Mouse (Mus musculus): ENCODE results near the gene Fam228a. TPM values are rescaled to one million over a fixed set of nuclear protein-coding genes. Genes with fewer than 3 reads are reported as not detected.
"Not testable (repeated sequence)": the region's sequence is repeated elsewhere in the genome, so short reads cannot be mapped to it uniquely, and the experiment has no call there.

Gene Fam228a
- polyA plus RNA-seq (2015; fragmentation: Nextera tagmentation; extraction: Ambion mirVana), result 0.12 and 0.18 TPM in 2 replicates

DNA sequence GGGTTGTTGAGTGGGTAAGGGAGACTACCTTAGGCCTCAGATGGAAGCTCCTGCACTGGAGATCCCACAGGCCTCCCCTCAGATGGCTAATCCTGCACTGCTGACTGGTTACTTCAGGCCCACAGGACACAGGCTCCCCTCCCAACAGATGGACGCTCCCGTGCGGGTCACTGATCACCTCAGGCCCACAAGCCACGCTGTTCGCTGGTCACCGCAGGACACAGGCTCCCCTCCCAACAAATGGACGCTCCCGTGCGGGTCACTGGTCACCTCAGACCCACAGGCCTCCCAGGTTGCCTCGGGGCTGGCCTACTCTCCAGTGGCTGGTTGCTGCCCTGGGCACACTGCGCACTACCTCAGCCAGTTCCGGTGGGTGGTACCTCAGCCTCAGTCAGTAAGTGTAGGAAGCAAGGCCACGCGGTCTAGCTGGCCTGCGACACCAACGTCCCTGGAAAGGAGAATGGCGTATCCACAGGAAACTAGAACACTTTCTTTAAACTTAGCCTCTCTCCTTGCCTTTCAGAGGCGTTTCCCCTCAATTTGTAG lies at the start of gene Fam228a:
Gene Fam228a, minus strand, starts transcription at position 400 of the 546 bp plus-strand sequence.
- Histone ChIP-seq H3K9me3 (replicated peaks; ENCODE audit: low read length) (no peaks in the 10 kb centered on the region), H3K4me3 (replicated peaks; ENCODE audit: low read depth, low read length) (no peak within 1 kb of the TSS), H3K4me1 (replicated peaks; ENCODE audit: insufficient read depth, low read length) (no peaks in the 10 kb centered on the region), H3K36me3 (ENCODE audit: insufficient read depth, low read length) (no peaks in the 10 kb centered on the region), H3K4me2 (ENCODE audit: low read length) (no peak within 1 kb of the TSS), H3K27me3 (ENCODE audit: insufficient read depth, low read length) (no peaks in the 10 kb centered on the region), H3K9ac (ENCODE audit: low read depth, low read length) (no peak within 1 kb of the TSS), H3K27ac (no peak within 1 kb of the TSS)
- no peak for TF ChIP-seq CTCF (IDR thresholded peaks at IDR 0.05; ENCODE audit: low read depth)
- ATAC-seq (replicated peaks; ENCODE audit: low FRiP score, low read depth) (no peak), DNase-seq (ENCODE audit: low spot score) (no peak)
- 84% methylated on average over 18 of the region's 18 CpGs for WGBS

- 61% methylated on average over 2 of the region's 2 CpGs for WGBS
- Histone ChIP-seq H3K36me3 (ENCODE audit: insufficient read depth, low read length) (no peaks in the 10 kb centered on the region), H3K27ac (no peak overlapping the region), H3K4me3 (replicated peaks; ENCODE audit: low read depth, low read length) (no peak overlapping the region), H3K27me3 (ENCODE audit: insufficient read depth, low read length) (no peaks in the 10 kb centered on the region), H3K9ac (ENCODE audit: low read depth, low read length) (no peak overlapping the region), H3K9me3 (replicated peaks; ENCODE audit: low read length) (no peaks in the 10 kb centered on the region), H3K4me1 (replicated peaks; ENCODE audit: insufficient read depth, low read length) (no peaks in the 10 kb centered on the region), H3K4me2 (ENCODE audit: low read length) (no peak overlapping the region)
- DNase-seq (ENCODE audit: low spot score), result no peak
- no peak for ATAC-seq (replicated peaks; ENCODE audit: low FRiP score, low read depth)
- TF ChIP-seq CTCF (IDR thresholded peaks at IDR 0.05; ENCODE audit: low read depth), result no peak
These were observed 46.2 kb upstream of the Fam228a start for GRCm38 (mm10) chr12:4784466-4784865.

- Histone ChIP-seq H3K9ac (ENCODE audit: low read depth, low read length) (no peak overlapping the region), H3K4me2 (ENCODE audit: low read length) (no peak overlapping the region), H3K27me3 (ENCODE audit: insufficient read depth, low read length) (no peaks in the 10 kb centered on the region), H3K4me3 (replicated peaks; ENCODE audit: low read depth, low read length) (no peak overlapping the region), H3K9me3 (replicated peaks; ENCODE audit: low read length) (no peaks in the 10 kb centered on the region), H3K36me3 (ENCODE audit: insufficient read depth, low read length) (no peaks in the 10 kb centered on the region), H3K4me1 (replicated peaks; ENCODE audit: insufficient read depth, low read length) (no peaks in the 10 kb centered on the region), H3K27ac (no peak overlapping the region)
- TF ChIP-seq CTCF (IDR thresholded peaks at IDR 0.05; ENCODE audit: low read depth), result no peak
- DNase-seq (ENCODE audit: low spot score) (peak; percentile 85), ATAC-seq (replicated peaks; ENCODE audit: low FRiP score, low read depth) (peak; percentile 93)
- WGBS, result 22% methylated on average over 5 of the region's 5 CpGs
These were observed 45.4 kb upstream of the Fam228a start for GRCm38 (mm10) chr12:4783598-4783997.

DNA sequence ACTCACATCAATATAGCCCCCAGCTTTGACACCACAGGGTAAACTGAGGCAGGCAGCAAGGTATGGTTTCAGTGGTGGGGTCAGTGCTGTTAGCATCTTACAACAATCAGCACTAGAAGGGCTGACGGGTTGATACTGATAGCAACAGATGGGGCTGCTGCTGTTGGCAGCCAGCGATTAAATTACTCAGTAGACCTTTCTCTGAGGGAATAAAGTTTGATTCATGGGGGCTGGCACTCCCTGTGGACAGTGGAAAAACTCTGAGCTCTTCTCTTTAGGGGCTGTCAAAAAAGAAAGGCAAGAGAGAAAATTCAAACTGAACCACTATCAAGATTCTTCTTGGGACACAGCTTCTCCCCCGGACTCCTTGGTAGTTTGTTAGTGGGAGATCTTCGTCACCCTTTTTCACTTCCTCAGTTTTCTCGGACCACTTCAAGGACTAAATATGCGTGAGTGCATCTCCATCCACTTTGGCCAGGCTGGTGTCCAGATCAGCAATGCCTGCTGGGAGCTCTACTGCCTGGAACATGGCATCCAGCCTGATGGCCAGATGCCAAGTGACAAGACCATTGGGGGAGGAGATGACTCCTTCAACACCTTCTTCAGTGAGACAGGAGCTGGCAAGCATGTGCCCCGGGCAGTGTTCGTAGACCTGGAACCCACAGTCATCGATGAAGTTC lies 43.6 kb upstream of the Fam228a start:
- H3K27ac ChIP-seq; H3K4me1 ChIP-seq (replicated peaks; ENCODE audit: insufficient read depth, low read length); H3K4me2 ChIP-seq (ENCODE audit: low read length); H3K4me3 ChIP-seq (replicated peaks; ENCODE audit: low read depth, low read length); H3K36me3 ChIP-seq (ENCODE audit: insufficient read depth, low read length); H3K27me3 ChIP-seq (ENCODE audit: insufficient read depth, low read length); ATAC-seq (replicated peaks; ENCODE audit: low FRiP score, low read depth); H3K9me3 ChIP-seq (replicated peaks; ENCODE audit: low read length); H3K9ac ChIP-seq (ENCODE audit: low read depth, low read length): not testable (repeated sequence)
- 64% methylated on average over 9 of the region's 9 CpGs for WGBS
- DNase-seq (ENCODE audit: low spot score), result peak; percentile 61

DNA sequence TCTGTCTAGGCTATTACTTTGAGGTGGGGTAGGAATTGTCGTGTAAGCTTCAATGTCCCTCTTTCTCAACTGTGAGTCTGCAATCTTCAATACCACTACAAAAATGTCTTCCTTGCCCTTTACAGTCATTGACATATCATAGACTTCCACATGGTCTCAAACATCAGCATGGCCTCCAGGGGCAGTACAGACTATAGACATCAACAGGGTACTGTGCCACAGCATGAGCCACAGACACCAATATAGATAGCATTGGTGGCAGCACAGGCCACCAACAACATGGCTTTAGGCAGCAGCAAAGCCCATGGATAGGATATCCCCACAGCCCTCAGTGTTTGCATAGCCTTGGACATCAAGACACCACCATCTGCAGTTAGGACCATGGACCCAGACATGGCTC lies 43.0 kb upstream of the Fam228a start:
- no peak overlapping the region for H3K4me2 ChIP-seq (ENCODE audit: low read length)
- H3K9me3 ChIP-seq (replicated peaks; ENCODE audit: low read length), result no peaks in the 10 kb centered on the region
- no peaks in the 10 kb centered on the region for H3K4me1 ChIP-seq (replicated peaks; ENCODE audit: insufficient read depth, low read length)
- H3K36me3 ChIP-seq (ENCODE audit: insufficient read depth, low read length), result no peaks in the 10 kb centered on the region
- H3K27ac ChIP-seq, result no peak overlapping the region
- H3K4me3 ChIP-seq (replicated peaks; ENCODE audit: low read depth, low read length), result no peak overlapping the region
- no peaks in the 10 kb centered on the region for H3K27me3 ChIP-seq (ENCODE audit: insufficient read depth, low read length)
- no peak overlapping the region for H3K9ac ChIP-seq (ENCODE audit: low read depth, low read length)
- DNase-seq (ENCODE audit: low spot score) (no peak), ATAC-seq (replicated peaks; ENCODE audit: low FRiP score, low read depth) (no peak)
- 93% methylated on average over 1 of the region's 1 CpGs for WGBS
- TF ChIP-seq CTCF (IDR thresholded peaks at IDR 0.05; ENCODE audit: low read depth), result no peak

GRCm38 (mm10) chr12:4780245-4780644 lies 42.0 kb upstream of the Fam228a start:
- H3K27ac ChIP-seq, result no peak overlapping the region
- 73% methylated on average over 2 of the region's 2 CpGs for WGBS
- no peaks in the 10 kb centered on the region for H3K9me3 ChIP-seq (replicated peaks; ENCODE audit: low read length)
- no peaks in the 10 kb centered on the region for H3K36me3 ChIP-seq (ENCODE audit: insufficient read depth, low read length)
- DNase-seq (ENCODE audit: low spot score), result no peak
- H3K4me1 ChIP-seq (replicated peaks; ENCODE audit: insufficient read depth, low read length), result no peaks in the 10 kb centered on the region
- no peak overlapping the region for H3K9ac ChIP-seq (ENCODE audit: low read depth, low read length)
- H3K4me3 ChIP-seq (replicated peaks; ENCODE audit: low read depth, low read length), result no peak overlapping the region
- no peak for ATAC-seq (replicated peaks; ENCODE audit: low FRiP score, low read depth)
- no peak for TF ChIP-seq CTCF (IDR thresholded peaks at IDR 0.05; ENCODE audit: low read depth)
- no peaks in the 10 kb centered on the region for H3K27me3 ChIP-seq (ENCODE audit: insufficient read depth, low read length)
- no peak overlapping the region for H3K4me2 ChIP-seq (ENCODE audit: low read length)
